Mouse (Mus musculus) CD4-positive helper T cell, adult 2 months (primary cell): ENCODE data around the gene Rap1a.
"Not testable (repeated sequence)": the region's sequence is repeated elsewhere in the genome, so short reads cannot be mapped to it uniquely, and the experiment has no call there.

Experiments used
- DNase-seq: peaks from one replicate; pipeline ENCODE4 v3.0.0-alpha.2; 2012; ENCODE audit warnings: low read depth, missing footprints, low spot score

The Rap1a gene

DNA sequence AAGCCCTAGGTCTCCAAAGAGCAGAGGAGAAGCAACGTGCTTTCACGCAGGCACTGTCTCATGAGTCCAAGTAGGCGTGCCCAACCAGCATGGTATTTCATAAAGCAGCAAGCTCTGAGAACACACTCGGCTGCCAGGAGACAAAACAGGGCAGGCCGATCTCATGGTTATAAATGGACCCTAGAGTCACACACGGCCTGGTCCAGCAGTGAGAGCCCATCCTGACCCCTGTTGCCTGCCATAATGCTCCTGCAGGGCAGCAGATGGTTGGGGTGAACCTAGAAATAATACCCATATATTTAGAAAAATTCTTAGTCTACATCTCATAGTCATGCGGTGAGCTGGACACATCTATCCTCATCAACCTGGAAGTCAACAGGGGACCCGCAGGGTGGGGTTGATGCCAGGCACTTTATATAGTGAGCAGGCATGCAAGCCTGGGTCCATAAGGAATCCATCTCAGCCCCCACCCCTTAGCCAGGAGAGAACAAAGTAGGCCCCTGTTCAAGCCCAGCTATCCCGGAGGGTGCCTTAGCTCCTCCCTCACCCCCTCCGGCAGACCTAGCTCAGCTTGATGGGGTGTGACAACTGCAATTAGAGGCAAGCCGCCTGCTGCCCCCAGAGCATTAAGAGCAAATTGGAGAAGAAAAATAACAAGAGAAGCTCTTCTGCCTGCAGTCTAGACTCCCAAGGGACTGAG, 83.1 kb downstream of the Rap1a start:
- DNase-seq, result no peak

DNA sequence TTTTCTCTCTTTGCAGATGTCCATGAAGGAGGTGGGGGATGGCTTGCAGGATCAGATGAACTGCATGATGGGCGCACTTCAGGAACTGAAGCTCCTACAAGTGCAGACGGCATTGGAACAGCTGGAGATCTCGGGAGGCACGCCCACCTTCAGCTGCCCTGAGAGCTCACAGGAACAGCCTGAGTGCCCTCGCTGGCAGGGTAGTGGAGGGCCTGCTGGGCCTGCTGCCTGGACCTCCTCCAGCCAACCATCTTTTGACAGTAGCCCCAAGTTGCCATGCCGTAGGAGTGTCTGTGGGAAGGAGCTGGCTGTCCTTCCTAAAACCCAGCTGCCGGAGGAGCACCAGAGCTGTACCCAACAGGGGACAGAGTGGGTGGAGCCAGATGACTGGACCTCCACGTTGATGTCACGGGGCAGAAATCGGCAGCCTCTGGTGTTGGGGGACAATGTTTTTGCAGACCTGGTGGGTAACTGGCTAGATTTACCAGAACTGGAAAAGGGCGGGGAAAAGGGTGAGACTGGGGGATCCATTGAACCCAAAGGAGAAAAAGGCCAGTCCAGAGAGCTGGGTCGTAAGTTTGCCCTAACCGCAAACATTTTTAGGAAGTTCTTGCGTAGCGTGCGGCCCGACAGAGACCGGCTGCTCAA, 84.7 kb downstream of the Rap1a start:
- no peak for DNase-seq

DNA sequence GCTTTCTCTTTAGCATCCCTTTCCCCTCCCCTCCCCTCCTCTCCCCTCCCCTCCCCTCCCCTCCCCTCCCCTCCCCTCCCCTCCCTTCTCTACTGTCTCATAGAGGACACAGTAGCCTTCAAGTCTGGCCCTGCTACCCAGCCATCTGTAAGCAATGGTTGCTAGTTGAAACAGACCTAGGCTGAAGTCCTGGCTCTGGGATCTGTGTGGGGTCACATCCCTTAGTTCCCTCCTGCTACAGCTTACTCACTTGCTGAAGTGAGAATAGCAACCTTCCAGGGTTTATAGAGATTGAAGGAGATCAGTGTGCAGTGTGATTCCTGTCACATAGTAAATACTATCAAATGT, 86.3 kb downstream of the Rap1a start:
- no peak for DNase-seq

DNA sequence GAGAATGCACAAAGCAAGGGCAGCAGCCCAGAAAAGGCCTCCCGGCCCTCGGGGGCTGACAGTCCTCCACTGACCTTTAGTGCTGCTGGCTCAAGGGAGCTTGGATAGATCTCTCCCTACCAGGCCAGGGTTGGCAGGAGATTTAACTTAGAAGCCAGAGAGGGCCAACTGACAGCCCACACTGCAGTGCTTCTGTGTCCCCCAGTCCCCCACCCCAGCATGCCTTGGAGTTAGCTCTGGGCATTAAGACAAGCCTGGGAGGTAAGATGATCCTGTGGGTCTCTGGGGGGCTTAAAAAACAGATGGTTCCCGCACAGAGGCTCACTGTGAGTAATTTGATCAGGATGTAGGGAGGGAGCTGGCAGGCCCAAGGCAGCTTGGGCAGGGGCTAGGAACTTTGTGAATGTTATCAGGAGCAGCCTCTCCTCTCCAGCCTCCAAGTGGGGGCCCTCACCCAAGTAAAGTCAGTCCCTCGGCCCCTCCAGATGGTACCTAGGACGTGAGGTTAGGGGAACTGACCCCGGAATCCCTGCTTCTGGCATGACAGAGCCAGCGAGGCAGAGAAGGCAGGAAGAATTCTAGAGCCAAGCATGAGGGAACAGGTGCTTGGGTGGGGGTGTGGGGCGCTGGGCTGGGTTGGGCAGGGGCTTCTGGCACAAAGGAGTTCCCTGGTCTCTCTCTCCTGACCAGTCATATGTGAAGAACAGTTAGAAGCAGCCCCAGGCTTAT, 86.9 kb downstream of the Rap1a start:
- DNase-seq, result no peak

DNA sequence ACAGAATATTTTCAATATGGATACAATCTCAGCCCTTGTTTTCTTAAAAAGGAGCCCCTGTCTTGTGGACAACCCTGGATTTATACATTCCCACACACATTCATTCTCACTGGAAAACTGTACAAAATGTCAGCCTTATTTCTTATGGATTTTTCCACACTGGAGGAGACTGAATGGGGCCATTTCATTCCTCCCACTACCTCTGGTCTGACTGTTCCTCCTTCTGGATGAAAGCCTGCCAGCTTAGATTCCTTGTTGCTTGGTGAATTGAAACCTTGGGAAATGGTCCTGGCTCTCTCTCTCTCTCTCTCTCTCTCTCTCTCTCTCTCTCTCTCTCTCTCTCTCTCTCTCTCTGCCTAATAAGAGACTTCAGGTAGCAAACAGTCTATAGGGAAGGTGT, 88.3 kb downstream of the Rap1a start:
- DNase-seq, result no peak

DNA sequence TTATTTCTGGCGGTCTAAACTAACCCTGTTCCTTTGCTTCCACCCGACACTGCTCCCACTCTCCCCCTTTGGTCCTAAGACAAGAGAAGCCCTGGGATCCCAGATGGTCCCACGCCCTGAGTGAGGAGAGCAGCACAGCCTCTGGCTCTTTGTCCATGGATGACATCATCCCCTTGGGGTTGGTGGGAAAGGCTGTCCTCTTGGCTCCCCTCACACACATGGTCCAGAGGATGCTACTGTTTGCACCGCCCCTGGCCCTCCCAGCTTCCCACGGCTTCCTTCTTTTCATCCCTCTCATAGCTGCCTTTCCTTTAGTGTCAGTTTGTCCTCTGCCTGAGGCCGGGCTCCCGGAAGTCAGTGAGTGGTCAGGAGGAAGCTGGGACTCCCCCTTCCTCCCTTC, 89.4 kb downstream of the Rap1a start:
- no peak for DNase-seq

DNA sequence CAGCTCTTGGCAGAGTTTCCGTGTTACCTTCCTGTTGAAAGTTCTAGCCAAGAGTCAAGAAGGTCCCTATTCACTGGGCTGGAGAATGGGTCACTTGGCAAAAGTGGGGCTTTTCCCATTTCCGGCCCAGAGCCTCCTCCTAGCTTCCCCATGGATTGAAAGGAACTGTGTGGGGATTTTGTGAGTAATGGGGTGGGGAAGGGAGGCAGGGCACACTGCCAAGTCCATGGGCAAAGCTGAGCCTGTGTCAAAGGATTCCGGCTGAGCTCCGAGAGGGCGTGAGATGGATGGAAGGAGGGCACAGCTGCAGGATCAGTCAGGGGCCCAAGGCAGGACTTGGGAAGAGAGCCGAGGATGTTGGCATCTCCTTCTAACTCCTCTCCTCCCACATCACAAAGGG, 90.9 kb downstream of the Rap1a start:
- DNase-seq, result no peak

DNA sequence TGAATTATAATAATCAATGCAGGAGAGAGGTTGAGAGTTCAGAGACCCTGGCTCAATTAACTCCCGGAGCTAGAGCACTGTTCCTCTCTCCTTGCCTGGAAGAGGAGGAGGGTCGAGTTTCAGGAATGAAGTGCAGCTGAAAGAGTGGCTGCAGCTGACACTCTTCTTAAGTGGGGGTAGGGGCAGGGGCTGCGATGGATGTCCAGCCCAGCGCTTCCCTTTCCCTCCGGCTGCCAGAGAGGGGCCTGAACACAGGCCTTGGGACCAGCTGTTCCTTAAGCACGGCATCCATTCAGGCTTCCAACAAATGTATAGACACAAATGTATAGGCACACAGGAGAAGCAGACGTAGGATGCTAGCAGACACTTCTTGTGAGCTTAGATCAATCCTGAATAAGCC, 93.5 kb downstream of the Rap1a start:
- DNase-seq, result no peak

DNA sequence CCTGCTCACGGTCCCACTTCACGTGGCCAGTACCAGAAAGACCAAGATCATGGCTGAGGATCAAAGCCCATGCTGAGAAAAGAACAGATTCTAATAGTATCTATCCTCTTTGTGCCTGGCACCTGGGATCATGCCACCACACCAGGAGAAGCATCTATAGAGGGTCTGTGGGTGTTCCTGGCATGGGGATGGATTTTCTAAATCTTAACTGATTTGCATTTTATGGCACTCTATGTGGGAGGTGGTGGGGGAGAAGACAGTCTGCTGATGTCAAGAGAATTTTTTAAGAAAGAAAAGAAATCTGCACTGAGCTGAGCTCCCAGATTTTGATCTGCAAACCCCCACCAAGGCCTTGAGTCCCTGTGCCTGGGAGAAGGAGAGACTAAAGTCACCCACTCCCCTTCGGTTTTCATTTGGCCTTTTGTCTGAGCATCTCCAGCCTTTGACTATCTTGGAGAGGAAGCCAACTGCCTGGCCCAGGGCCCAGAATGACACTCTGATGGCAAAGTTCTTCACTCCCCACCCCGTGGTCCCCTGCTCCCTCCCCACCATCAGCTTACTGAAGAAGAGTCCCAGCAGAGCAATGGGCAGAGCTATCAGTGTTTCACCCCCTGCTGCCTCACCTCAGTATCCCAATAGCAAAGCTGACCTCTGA, 94.6 kb downstream of the Rap1a start:
- no peak for DNase-seq

DNA sequence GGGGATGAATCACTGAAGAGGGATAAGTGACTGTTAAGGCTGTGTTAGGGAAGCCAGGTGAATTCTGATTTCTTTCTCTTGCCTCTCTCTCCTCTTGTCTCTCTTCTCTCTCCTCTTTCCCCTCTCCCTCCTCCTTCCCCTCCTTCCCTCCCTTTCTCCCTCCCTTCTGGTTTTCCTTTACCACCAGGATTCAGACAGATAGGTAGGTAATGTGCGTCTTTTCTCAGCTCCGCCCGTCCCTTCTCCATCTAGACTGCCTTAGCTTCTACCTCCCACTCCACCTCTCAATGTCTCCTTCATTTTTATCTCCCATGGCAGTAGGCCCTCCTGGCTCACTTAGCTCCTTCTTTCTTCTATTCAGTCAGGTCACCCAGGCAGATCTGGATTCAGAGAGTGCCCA, 95.6 kb downstream of the Rap1a start:
- no peak for DNase-seq

DNA sequence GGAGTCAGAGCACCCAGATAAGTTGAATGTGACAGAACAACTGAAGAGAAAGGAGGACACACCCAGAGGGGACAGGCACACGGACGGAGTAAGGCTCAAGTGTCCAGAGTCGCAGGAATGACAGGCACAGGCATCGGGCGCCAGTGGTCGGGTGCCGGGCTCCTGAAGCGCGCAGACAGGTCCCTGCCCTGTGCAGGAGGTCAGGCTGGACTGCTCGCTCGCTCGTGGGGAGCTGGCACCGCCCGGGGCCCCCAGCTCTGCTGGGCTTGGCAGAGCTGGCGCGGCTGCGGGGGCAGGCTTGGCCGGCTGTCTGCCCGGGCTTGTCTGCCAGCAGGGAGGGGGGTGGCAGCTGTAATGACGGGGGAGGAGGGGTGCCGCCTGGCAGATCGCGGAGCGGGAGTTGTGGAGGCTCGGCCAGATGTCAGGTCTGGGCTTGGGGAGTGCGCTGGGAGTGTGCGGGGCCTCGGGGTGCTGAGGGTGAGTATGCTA, 96.0 kb downstream of the Rap1a start:
- DNase-seq, result peak; percentile 36

DNA sequence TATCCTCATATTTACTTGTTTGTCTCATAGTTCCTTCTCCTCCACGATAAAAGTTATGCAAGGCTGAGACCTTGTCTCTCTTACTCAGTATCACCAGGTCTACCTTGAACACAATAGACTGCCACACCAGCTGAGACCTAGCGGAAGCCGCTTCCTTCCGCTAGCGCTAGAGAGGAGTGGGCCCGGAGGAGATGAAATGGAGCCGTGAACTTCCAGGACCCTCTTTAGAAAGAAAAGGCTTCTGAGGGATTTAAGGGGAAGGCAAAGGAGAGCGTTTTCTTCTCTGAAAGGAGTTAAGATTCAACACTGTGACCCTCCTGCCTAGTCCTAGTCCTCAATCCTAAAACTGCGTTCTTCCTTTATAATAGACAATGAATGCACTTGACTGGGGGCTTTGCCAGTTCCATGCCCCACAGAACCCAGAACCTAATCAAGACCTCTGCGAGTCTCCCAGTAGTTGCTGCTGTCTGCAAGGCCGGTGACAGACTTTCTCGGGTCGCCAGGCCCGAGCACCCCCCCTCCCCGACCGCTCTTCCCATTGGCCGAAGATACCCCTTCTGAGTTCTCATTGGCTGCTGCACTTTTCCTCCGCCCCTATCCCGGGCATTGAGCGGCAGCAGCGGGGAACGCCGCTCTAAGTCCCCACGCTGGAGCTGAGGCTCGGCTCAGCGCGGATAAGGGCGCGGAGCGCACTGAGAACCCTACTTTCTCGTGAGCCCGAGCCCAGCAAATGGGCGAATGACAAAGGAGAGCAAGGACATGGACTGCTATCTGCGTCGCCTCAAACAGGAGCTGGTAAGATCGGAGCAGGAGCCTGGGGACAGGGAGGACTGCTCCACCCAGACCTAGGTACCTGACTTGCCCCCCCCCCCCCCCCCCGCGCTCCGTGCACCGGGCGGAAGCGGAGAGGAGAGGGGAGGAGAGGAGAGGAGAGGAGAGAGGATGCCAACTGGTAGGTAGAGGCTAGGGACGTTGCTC, 96.8 kb downstream of the Rap1a start, which contains the start of gene Inka2:
Gene Inka2, plus strand, starts transcription at position 569 of the 978 bp plus-strand sequence.
- peak; percentile 83 for DNase-seq

DNA sequence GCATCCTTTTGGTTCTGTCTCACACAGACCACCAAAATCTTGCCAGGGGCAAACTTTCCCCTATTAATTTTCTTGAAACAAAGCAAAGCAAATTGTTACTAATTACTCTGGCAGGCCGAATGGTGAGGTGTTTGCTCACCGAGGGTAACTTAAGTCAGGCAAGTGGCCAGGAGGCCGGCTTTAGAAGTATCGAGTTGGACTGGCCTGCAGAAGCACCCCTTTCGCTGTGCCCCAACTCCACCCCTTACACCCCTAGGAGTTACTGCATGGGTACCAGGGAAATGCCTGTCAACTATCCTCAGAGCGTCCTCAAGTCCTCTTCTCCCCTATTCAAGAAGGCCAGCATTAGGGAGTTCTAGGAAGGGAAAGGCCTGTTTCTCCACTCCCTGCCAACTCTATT, 97.6 kb downstream of the Rap1a start:
- no peak for DNase-seq

DNA sequence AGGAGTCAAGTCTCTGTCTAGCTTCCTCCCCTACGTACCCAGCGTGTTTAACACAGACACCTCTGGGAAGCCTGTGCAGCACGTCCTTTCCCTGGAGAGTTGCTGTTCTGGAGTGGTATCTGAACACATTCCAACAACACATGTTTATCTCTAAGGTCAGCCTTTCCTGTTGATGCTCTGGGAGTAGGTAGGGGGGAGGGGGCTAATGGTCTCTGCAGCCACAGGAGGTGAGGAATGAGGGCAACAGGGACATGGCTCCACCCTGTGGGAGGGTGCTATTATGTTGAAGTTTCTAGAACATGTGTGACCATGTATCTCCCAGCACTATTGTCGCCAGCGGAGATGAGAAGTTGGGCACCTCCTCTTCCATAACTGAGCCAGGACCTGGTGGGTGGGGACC, 99.7 kb downstream of the Rap1a start:
- no peak for DNase-seq

DNA sequence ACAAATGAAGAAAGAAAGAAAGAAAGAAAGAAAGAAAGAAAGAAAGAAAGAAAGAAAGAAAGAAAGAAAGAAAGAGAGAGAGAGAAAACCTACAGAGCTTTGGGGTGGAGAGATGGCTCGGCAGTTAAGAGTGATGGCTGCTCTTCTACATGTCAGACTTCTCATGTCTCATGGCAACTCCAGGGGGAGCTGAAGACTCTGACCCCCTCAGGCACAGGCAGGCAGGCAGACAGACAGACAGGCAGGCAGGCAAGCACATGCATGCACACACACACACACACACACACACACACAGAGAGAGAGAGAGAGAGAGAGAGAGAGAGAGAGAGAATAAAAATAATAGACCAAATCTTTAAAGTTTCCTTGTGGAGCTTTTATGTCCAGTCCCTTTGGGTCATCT, 100.3 kb downstream of the Rap1a start:
- DNase-seq, result not testable (repeated sequence)

DNA sequence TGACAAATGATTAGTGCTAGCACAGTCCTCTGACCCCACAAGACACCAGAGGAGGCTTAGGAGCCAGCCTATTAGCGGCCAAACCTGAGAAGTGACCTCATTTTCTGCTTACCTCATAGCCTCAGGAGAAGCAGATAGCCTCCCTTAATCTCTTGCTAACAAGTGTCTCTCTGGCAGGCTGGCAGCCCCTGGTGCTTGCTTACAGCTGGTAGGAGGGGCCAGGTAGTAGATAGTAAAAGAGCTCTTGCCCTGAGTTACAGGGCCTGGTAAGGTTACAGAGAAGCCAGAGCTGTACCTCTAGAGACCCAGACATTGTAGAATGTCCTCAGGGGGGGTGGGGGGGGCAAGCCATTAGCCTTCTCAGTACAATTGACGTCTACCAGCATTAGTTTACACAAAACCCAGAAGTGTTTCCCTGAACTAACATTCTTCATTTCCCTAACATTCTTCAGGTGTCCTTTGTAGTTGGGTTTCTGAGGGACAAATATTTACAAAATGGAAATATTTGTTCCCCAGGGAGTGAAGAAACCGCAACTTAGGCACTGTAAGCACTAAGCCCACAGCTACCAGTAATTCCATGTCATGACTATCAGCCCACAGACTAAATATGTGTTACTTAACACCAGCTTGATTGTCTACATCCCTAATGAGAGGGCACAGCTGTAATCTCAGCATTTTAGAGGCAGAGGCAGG, 101.7 kb downstream of the Rap1a start:
- DNase-seq, result no peak

DNA sequence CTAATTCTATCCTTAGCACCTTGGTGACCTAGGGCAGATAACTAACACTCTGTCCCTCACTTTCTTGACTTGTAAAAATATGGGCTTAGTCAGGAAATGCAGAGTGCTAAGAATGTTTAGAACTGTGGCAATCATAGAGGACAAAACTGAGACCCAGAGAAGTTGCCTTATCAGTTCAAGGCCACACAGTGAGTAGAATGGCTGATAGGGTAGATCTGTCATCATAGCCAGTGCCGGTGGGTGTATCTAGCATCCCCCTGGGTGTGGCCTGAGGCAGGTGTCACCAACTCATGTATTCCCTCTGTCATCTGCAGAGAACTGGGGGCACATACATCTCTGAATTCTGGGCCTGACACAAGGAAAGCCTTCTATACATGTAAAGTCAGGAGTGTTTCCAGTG, 102.8 kb downstream of the Rap1a start:
- no peak for DNase-seq

DNA sequence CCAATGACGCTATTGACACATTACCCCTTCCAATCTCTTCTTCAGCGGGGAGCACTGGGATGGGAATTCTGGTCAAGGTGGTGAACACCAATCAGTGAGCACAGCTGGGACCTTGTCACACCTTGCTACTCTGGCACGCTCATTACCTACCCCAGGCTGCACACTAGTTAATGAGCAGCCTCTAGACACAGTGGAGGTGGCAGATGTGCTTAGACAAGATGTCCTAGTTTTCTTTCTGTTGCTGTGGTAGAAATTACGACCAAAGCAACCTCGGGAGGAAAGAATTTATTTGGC, 104.0 kb downstream of the Rap1a start:
- no peak for DNase-seq

DNA sequence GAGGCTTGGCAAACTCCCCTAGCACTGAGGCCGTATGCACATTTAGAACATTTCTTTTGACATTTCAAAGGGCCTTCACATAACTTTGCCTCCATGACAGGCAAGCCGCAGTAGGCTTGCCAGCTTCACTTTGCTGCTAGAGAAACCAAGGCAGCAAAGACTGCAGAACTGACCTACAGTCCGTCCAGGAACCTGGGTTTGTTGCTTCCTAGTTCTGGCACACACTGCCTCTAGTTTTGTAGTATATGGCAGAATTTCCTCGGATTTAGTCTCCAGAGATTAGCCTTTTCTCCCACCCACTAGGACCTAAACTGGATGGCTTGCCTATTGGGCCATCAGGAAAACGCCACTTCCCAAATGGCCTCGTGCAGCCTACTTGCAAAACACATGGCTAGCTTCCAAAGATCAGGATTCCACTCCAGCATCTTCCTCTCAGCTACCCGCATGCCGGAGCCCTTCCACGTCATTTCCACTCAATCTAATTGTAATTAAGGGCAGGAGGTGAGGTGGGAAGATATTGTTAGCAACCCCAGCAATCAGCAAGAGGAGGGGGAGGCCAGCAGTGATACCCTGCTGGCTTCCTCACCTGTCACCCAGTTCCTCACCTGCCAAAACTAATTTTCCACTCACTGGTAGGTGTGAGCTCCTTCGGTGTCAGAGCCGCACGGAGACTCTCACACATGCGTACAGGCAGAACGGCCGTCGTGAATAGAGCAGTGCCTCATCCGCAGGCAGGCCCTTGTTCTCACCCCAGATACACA, 104.6 kb downstream of the Rap1a start:
- no peak for DNase-seq
